Mouse (Mus musculus) intestine, postnatal 0 days (tissue): ENCODE measurements around the gene 2010109A12Rik. TPM values are rescaled to one million over a fixed set of nuclear protein-coding genes. Genes with fewer than 3 reads are reported as not detected.
A peak's percentile ranks its signal among the peaks of the same experiment; 100 is the strongest.

Experiments used
- ATAC-seq: fragments of 200-750 bp; cut with Nextera tagmentation; 2 replicates; pipeline ENCODE4 v1.8.0; 2017; ENCODE audit warnings: mild to moderate bottlenecking, moderate TSS enrichment, moderate library complexity
- H3K27ac ChIP-seq: fragments of 300-500 bp; sonication (generic); 2 replicates; pipeline ENCODE4 v1.5.1; 2014; ENCODE audit warnings: mild to moderate bottlenecking, low read depth, low read length, moderate library complexity
- H3K27me3 ChIP-seq: fragments of 300-500 bp; sonication (generic); replicated peaks from 2 replicates; pipeline ENCODE4 v1.6.1; 2014; ENCODE audit warnings: low read length, mixed read lengths; ENCODE audit not compliant: control insufficient read depth, insufficient read depth
- H3K36me3 ChIP-seq: fragments of 300-500 bp; sonication (generic); 2 replicates; pipeline ENCODE4 v1.6.1; 2014; ENCODE audit warnings: mild to moderate bottlenecking, moderate library complexity; ENCODE audit not compliant: control insufficient read depth, insufficient read depth
- H3K4me1 ChIP-seq: fragments of 300-500 bp; sonication (generic); replicated peaks from 2 replicates; pipeline ENCODE4 v1.6.1; 2014; ENCODE audit warnings: antibody characterized with exemption, low read length, mixed read lengths; ENCODE audit not compliant: control insufficient read depth, insufficient read depth
- H3K4me2 ChIP-seq: fragments of 300-500 bp; sonication (generic); replicated peaks from 2 replicates; pipeline ENCODE4 v1.6.1; 2014; ENCODE audit warnings: low read depth, mild to moderate bottlenecking, moderate library complexity
- H3K4me3 ChIP-seq: fragments of 300-500 bp; sonication (generic); 2 replicates; pipeline ENCODE4 v1.5.1; 2014; ENCODE audit warnings: low read depth, low read length
- H3K9ac ChIP-seq: fragments of 300-500 bp; sonication (generic); 2 replicates; pipeline ENCODE4 v1.6.1; 2014; ENCODE audit warnings: mild to moderate bottlenecking, low read depth, low read length
- H3K9me3 ChIP-seq: fragments of 300-500 bp; sonication (generic); 2 replicates; pipeline ENCODE4 v1.6.1; 2016; ENCODE audit warnings: mixed run types; ENCODE audit not compliant: control insufficient read depth
- CTCF ChIP-seq: sonication (generic); IDR thresholded peaks from 2 replicates; pipeline ENCODE4 v1.5.1; 2016; ENCODE audit warnings: low read depth, mild to moderate bottlenecking, control low read depth, antibody characterized with exemption, moderate library complexity
- WGBS: fragments of 180-500 bp; shearing (Covaris S2); extraction: QIAGEN DNeasy Blood & Tissue Kit; methylation state at CpG from one replicate; pipeline ENCODE4 v1.1.7; 2014; 5-methylcytosine and 5-hydroxymethylcytosine counted together
- polyA plus RNA-seq: library from polyadenylated mRNA; unstranded; fragments of >200 nt; fragmentation: Nextera tagmentation; extraction: Ambion mirVana; gene quantifications from 2 replicates; pipeline ENCODE4 v1.2.1, GENCODE M21; 2015

2010109A12Rik gene
- polyA plus RNA-seq, 1 experiment from 2014 or later: 1.3 TPM

GRCm38 (mm10) chr5:93198232-93198631 lies 8.1 kb upstream of the 2010109A12Rik start:
- peaks cover 19% of the 10 kb centered on the region for H3K36me3 ChIP-seq

GRCm38 (mm10) chr5:93201181-93201580 lies 5.1 kb upstream of the 2010109A12Rik start:
- no peaks in the 10 kb centered on the region for H3K9me3 ChIP-seq
- H3K27me3 ChIP-seq: no peaks in the 10 kb centered on the region
- H3K4me1 ChIP-seq: peaks cover 9% of the 10 kb centered on the region; the same call in 1 of the 2 replicates
- no peak overlapping the region for H3K4me3 ChIP-seq
- no peak overlapping the region for H3K9ac ChIP-seq
- H3K27ac ChIP-seq: no peak overlapping the region
- TF ChIP-seq CTCF: no peak
- peaks cover 19% of the 10 kb centered on the region for H3K36me3 ChIP-seq
- no peak overlapping the region for H3K4me2 ChIP-seq
- ATAC-seq: no peak
- WGBS: 87% methylated on average over 1 of the region's 1 CpGs

More at GRCm38 (mm10) chr5:93198232-93198631, 8.1 kb upstream of the 2010109A12Rik start:
- Histone ChIP-seq H3K4me2 (no peak overlapping the region), H3K4me3 (no peak overlapping the region), H3K4me1 (0 out of 2 replicates have a peak, but pooled peaks cover 3% of the 10 kb centered on the region), H3K27ac (no peak overlapping the region), H3K27me3 (no peaks in the 10 kb centered on the region), H3K9ac (no peak overlapping the region), H3K9me3 (no peaks in the 10 kb centered on the region)
- ATAC-seq: no peak
- TF ChIP-seq CTCF: no peak
- 84% methylated on average over 3 of the region's 3 CpGs for WGBS

DNA sequence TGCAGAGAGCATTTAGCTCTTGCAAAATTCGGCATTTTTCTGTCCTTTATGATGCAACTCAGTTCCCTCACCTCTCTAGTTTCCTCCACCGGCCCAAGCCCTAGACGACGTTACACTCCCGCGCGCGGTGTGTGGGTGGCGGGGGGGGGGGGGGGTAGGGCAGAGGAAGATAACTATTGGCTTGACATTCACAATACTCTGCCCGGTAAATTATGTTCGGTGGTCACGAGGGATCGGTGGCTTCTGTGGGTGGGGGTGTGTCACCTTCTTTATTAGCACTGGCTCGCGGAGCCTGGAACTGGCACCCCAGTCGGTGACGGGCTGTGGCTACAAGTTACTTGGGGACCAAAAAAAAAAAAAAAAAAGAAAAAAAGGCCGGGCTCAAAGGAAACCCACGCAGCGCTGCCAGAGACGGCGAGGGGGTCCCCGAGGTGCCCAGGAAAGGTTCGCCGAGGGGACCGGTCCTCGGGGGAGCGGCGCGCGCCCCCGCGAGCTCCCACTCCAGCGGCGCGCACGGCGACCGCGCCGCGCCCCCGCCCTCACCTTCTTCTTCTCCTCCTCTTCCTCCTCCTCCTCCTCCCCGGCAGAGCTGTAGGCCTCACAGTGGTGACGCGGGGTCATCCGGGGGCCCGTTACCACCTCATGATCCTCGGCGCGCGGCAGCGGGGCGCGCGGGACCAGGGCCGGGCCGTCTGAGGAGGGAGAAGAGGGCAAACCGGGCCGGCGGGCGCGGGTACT lies 778 bp upstream of the 2010109A12Rik start:
- H3K4me2 ChIP-seq: peak overlapping the region; percentile 69
- H3K9ac ChIP-seq: peak overlapping the region; percentile 89
- H3K36me3 ChIP-seq: peaks cover 3% of the 10 kb centered on the region; the same call in 1 of the 2 replicates
- under 1% methylated on average over 58 of the region's 63 CpGs for WGBS
- peak overlapping the region; percentile 95 for H3K4me3 ChIP-seq
- no peaks in the 10 kb centered on the region for H3K9me3 ChIP-seq
- TF ChIP-seq CTCF: no peak
- peak; percentile 58 for ATAC-seq
- peaks cover 9% of the 10 kb centered on the region; the same call in 1 of the 2 replicates for H3K4me1 ChIP-seq
- no peaks in the 10 kb centered on the region for H3K27me3 ChIP-seq
- peak overlapping the region; percentile 97 for H3K27ac ChIP-seq

- H3K9me3 ChIP-seq: no peaks in the 10 kb centered on the region
- H3K27me3 ChIP-seq: no peaks in the 10 kb centered on the region
- H3K4me3 ChIP-seq: peak overlapping the region; percentile 95
- peaks cover 9% of the 10 kb centered on the region; the same call in 1 of the 2 replicates for H3K4me1 ChIP-seq
- ATAC-seq: peak; percentile 0; the same call in 1 of the 2 replicates
- no peaks in the 10 kb centered on the region for H3K36me3 ChIP-seq
- 3% methylated on average over 6 of the region's 6 CpGs for WGBS
- H3K9ac ChIP-seq: peak overlapping the region; percentile 89
- H3K4me2 ChIP-seq: peak overlapping the region; percentile 69
- no peak for TF ChIP-seq CTCF
- no peak overlapping the region for H3K27ac ChIP-seq
Observed at GRCm38 (mm10) chr5:93207006-93207348, 659 bp downstream of the 2010109A12Rik start.

GRCm38 (mm10) chr5:93207555-93207954 lies 1.2 kb downstream of the 2010109A12Rik start:
- Histone ChIP-seq H3K4me1 (peaks cover 9% of the 10 kb centered on the region; the same call in 1 of the 2 replicates), H3K27me3 (no peaks in the 10 kb centered on the region), H3K9ac (no peak overlapping the region), H3K4me2 (no peak overlapping the region), H3K27ac (no peak overlapping the region), H3K4me3 (no peak overlapping the region), H3K9me3 (no peaks in the 10 kb centered on the region), H3K36me3 (no peaks in the 10 kb centered on the region)
- TF ChIP-seq CTCF: no peak
- ATAC-seq: no peak
- 77% methylated on average over 1 of the region's 1 CpGs for WGBS

DNA sequence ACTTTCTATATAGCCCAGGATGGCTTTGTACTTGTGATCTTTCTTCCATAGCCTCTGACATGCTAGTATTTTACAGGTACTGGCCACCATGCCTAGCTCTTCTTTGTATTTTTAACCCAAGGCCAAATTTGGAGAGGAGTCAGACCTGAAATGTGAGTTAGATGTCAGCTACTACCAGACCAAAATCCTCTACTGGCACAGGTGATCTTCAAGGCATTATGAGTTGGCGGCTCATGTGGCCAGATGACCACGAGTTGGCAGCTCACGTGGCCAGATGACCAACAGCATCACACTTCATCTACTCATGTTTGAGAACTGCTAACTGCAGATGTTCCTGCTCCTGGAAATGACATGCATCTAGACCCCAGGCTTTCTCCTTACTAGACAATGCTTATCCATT lies 12.1 kb downstream of the 2010109A12Rik start:
- ATAC-seq: no peak
- Histone ChIP-seq H3K4me2 (no peak overlapping the region), H3K9me3 (no peaks in the 10 kb centered on the region), H3K4me3 (no peak overlapping the region), H3K4me1 (no peaks in the 10 kb centered on the region), H3K36me3 (no peaks in the 10 kb centered on the region), H3K27ac (no peak overlapping the region), H3K9ac (no peak overlapping the region), H3K27me3 (no peaks in the 10 kb centered on the region)
- WGBS: 92% methylated on average over 3 of the region's 3 CpGs
- no peak for TF ChIP-seq CTCF
